Mouse (Mus musculus) Muller cell, postnatal 12 days (primary cell): ENCODE data around the gene Banf2.

Experiments
- DNase-seq: peaks from one replicate; pipeline ENCODE4 v3.0.0-alpha.2; 2015; ENCODE audit errors: inconsistent ontology term

Gene Banf2

DNA sequence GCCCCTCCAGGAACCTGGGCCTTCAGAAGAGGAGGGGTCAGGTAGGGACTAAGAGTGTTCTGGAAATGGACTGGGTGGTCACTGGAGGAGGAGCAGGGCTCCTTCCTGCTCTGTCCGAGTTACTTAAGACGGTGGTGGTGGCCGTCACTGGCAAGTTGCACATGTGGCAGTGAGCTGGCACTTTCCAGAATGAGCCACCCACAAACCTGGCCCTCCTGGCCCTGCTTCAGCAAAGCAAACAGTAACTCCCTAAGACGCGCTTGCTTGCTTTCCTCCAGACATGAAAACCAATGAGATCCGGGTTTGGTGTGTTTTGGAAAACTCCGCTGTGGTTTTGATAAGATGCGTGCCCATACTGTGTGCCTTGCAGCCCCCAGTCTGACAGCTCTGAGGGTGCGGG, 7.5 kb upstream of the Banf2 start:
- no peak for DNase-seq

DNA sequence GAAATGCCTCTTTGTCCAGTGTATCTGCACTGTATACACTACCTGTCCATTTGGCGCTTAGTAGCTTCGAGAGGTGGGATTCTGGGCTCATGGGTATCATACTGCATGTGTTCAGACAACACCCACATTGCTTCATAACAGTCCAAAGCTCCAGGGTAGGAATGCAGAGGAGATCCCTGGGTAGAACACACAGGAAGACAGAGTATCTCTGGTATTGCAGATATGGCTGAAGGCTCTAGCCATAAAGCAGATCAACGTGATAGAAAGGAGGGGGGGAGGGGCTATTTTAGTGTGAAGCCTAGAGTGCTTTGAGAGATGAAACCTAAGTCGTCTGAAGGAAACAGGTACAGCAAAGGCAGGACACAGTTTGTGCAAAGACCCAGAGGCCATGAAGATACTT, 6.4 kb upstream of the Banf2 start:
- DNase-seq, result no peak

DNA sequence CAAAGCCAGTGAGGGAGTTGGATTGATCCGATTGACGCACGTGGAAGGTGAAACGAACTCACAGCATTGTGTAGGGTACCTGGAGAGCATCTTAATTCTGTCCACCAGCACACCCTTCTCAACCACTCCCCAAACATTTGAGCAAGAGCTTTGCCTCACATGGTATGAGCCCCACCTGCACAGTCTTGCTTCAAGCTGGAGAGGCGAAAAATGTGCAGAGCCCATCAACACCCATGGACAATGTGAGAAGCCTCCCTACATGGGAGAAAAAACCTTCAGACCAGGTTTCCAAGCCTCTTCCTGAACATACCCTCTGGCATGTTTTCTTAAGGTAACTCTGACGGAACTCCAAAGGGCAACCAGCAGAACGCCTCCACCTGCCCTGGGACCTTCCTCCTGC, 2.1 kb upstream of the Banf2 start:
- DNase-seq, result no peak

DNA sequence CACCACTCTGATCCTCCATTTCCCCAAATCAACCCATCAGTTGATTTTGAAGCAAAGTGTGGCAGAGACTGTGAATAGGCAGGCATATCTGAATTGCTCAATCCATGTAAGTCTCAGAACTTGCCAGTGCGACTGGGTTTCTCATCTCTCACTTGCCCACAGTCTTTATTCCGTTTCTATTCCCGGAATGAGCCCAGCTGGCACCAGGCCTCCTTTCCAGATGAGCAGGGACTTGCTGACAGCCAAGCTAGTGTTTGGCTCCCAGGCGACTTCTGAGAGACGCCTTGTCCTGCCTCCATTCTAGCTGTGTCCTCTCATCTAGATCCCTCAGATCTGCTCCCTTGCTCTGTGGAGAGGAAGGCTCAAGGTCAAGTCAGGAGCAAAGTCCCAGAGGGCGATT, 11.9 kb downstream of the Banf2 start:
- DNase-seq, result no peak

DNA sequence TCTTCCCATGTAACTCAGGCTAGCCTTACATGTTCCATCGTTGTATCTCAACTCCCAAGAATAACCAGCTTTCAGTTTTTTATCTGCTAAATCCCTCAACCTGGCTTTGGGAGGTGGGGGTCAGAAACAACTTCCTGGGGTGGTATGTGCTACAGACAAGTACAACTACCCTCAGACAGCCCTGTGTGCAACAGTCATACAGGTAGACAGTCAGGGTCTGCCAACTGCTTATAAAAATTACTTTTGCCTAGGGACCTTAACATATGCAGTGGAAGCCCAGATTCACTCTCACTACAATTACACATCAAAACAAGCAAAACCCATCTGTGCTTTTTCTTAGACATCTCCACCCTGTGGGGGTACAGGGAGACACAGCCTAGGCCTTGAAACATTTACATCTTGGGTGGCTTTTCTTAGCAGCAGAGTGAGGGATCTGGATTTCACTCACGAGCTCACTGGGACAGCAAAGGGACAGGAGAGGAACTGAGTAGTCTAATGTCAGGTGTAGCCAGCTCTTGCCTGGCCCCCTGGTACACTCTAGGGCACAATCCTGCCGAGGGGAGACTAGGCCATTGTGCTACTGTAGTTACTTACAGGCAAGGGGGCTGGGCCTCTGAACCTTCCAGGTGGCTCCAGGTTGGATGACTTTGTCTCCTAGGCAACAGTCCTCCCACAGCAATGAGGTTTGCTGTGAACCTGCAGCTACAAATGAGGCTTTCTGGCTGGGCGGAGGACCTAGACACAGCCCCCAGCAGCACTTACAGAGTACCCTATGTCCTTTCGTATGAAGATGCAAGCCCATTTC, 13.1 kb downstream of the Banf2 start:
- no peak for DNase-seq

DNA sequence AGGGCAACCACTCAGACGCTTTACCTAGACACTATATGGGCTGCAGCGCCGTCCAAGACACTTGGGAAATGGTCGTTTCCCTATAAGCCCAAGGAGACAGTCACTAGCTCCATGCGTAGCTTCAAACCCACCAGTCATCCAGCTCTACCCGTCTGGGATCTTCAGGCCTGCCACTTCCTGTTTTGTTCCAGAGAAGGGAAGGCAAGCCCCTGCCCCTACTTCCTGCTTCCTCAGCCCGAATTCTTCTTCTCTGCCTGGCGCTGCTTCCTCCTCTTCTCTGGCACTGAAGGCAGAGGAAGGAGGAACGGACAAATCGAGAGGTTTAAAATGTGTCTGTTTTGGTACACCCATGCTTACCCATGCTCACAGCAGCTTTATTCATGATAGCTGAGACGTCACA, 14.1 kb downstream of the Banf2 start:
- no peak for DNase-seq

DNA sequence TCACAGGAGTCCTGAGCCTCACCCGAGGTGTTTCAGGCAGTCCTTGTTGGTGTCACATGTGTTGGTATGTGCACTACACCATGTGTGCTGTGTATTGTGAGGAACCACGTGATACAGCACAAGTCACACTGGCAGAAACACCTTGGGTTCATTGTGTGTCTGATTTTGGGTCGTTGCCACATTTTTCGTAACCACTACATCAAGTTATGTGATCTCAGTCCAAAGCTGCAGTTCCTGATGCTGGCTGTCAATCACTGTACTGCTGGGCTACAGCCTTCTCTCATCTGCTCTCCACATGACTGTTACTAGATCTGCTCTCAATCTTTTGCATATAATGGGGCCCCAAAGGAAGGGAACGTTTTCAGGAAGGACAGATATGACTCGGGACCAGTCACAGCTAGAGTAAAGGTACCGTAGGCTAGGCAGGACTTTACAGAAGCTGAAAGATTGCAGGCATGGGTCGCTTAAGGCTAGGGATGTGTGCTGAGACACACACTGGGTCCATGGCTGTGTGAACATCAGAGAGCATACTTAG, 17.4 kb downstream of the Banf2 start:
- no peak for DNase-seq

DNA sequence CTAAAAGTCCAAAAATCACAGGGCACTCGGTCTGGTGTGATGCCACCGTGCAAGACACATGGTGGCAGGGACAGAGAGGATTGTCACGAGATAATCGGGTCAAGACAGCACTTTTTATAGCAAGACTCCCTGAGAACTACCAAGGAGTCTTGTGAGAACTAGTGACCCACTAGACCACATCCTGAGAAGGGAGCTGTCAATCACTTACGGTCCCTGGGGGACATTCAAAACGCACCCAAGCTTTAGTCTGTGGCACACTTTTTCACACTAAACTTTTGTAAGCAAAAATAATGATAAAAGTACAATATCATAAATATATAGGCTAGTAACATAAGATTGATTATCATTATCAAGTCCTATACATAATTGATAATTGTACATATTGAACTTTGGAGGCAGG, 18.0 kb downstream of the Banf2 start:
- DNase-seq, result no peak

DNA sequence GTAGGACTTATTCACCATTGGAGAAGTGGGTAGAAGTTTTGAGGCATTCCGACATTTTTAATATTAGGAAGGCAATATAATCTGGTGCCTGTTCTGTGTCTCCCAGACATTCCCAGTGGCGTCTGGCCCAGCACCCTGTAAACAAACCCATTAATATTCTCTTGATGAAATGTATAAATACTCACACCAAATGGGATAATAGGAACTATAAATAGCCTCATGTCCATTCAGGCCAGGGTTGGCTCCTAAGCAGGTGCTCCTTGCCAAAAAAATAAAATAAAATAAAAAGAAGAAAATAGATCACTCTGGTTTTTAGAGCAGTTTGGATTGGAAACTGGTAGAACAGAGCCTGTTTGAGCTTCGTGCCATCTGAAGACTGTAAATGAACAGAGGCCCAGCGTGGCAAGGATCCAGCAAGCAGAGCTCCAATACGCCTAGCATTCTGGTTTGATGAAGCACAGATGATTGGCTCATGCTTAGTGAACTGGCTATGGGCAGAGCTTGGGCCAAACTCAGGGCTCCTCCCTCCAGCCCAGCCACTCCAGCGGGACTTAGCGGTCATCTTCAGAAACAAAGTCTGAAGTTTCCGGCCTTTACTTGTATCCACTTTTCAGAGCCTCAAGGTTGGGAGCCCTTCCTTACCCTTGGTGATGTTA, 19.7 kb downstream of the Banf2 start:
- DNase-seq, result peak; percentile 75

DNA sequence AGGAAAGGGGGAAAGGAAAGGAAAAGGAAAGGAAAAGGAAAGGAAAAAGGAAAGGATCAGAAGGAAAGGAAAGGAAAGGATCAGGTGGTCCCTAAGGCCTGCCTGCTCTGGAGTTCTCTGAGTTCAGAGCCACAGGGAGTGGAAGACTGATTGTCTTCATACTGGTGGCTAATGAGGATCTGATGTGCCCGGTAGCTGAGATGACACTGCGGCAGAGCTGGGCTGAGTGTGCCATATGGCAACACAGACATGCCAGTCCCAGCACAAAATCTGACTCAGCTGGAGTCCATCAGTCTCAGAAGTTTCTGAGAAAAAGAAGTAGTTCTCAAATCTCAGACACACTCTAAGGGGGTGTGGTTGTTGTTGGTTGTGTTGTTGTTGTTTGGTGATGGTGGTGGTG, 24.9 kb downstream of the Banf2 start:
- DNase-seq, result no peak

DNA sequence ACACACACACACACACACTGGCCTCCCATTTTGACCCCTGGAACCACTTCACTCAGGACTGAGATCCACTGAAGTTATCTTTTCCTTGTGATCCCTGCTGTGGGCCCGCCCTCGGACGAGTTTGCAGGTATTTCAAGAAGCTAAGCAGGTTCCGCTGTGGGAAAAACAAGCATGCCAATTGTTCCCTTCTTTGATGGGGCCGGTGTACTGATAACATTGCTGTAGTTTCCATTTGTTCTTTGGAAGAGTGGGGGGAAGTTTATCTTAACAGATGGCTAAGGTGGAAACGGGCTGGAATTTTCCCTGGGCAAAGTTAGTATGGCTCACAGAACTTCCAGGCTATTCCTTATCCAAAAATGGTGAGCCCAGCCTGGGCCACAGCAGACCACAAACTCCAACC, 28.8 kb downstream of the Banf2 start:
- DNase-seq, result no peak

DNA sequence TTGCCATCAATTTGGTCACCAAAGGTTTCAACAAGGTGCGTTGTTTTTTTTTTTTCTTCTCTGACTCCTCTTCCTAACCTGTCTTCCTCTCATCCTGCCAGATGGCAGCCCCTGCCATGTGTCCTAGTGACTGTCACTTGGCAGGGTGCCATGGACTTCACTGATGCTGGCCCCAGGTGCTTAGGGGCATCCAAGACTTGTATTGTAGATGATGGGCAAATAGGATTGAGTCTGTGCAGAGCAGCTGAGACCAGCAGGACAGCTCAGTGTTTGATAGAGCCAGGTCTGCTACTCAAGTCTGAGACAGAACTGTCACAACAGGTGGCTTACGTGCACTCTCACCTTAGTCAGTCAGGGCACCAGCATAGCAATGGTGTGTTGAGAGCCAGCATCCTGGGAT, 32.6 kb downstream of the Banf2 start:
- no peak for DNase-seq

DNA sequence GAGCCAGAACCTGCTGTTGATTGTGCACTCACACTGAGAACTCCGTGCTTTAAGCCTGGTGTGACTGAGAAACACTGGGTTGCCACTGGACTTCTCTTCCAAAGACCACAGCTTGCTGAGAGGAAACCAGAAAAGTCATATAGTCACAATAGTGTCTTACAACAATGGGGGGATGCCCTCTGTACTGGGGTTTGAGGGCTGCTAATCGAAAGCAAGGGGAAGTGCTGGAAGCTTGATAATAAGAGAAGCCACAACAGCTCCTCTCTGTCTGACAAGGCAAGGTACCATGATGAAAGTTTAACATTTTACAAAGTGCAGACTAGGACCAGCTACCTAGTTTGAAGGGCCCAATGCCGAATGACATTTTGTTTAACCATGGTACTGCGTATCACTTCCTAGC, 36.8 kb downstream of the Banf2 start:
- no peak for DNase-seq

DNA sequence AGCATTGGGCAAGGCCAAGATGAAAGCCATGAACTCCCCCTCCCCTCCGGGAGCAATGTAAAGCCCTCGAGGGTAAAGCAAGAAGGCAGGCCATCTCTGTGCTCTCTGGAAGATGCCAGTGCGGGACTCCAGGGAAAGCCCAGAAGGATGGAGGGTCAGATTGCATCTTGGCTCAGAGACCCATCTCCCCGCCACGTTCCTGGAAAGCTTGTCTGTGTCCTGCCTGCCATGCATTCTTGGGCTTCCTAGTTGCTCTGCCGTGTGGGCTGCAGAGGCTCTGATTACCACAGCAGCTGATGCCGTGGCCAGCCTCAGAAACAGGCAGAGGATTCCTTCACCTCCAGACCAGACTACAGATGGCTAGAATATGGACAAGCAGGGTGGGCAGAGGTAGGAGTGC, 37.6 kb downstream of the Banf2 start:
- DNase-seq, result peak; percentile 76

DNA sequence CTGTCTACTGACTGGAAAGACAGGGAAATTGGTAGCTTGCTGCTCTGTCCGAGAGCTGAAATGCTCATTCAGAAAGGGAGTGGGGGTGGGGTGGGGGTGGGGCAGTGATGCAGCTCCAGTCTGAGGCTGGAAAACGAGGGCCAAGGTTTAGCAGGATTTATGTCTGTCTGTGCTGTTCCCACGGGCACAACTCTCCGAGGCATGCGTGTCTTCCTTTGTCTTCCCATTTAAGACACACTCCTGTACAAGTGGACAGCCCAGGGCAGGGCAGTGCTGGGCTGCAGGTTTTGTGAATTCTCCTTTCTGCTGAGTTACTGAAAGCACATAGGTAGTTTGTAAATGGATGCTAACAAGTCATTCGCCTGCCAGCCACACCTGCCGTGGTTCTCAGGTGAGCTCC, 39.8 kb downstream of the Banf2 start:
- no peak for DNase-seq

DNA sequence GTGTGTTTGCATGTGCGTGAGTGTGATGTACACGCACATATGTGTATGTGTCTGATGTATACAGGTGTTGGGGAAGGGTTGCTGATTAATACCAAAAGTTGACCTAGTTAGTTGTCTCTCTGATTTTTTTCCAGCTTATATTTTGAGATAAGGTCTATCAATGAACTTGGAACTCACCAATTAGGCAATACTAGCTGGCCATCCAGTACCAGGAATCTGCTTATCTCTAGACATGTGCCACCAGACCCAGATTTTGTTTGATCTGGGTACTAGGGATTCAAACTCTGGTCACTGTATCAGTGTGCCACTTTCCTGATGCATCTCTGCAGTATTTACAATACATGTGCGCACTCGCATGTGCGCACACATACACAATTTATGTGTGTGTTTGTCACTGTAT, 41.2 kb downstream of the Banf2 start:
- DNase-seq, result no peak

DNA sequence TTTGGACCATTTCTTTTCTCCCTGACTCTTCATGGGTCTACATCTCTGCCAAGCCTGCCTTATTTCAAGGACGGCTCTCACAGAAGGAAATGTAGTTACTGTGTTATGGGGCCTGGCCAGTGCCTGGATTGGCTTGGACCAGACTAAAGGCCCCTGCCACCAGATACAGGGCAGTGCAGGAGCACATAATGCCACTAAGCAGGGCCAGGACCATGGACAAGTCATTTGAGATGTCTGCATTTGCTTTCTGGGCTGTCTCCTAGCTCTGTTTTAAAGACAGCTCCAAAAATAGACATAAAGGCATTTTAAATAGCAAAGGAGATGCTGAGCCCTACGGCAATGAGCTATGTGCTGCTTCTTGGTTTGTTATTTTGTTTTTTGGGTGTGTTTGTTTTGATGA, 43.8 kb downstream of the Banf2 start:
- DNase-seq, result no peak

DNA sequence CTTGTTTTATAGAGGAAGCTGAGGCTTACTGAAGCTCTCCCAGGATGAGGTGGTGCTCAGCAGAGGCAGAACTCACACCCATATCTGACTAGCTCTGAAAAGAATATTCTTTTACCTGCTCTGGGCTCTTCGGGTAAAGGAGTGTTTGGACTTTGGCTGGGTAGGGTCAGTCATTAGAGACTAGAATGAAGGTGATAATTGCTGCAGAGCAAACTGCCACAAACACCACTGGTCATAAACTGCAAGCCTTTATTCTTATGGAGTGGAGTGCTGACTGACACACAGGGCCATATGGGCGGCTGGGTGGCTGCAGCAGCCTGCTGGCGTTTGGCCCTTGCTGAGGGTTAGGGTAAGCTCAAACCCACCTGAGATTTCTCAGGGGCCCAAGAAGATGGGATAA, 46.0 kb downstream of the Banf2 start:
- no peak for DNase-seq

DNA sequence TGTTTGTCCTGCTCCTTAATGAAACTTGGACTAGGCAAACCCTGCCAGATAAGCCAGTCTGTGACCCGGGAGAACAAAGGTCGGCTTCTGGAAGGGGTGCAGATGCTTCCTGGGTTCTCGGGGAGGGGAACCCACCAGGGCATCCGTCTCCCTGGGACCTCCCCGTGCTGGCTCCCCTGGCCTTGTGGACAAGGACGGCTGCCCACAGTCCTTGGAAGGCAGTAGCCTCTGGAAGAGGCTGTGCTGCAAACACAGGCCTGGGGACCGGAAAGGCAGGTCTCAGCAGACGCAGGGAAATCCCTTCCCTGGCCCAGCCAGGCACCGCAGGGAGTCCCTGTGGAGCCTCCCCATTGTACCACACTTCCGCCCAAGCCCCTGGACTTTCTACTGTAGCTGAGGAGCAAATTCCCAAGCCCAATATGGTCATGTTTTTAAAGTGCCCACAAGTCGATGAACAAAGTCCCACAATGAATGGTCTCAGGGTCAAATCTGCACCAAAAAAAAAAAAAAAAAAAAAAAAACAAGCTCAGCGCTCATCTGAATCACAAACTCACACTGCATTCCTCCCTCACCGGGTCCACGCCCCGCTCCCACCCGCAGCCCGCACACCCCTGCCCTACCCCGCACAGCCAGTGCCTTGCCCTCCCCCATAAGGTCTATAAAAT, 53.5 kb downstream of the Banf2 start:
- peak; percentile 17 for DNase-seq

DNA sequence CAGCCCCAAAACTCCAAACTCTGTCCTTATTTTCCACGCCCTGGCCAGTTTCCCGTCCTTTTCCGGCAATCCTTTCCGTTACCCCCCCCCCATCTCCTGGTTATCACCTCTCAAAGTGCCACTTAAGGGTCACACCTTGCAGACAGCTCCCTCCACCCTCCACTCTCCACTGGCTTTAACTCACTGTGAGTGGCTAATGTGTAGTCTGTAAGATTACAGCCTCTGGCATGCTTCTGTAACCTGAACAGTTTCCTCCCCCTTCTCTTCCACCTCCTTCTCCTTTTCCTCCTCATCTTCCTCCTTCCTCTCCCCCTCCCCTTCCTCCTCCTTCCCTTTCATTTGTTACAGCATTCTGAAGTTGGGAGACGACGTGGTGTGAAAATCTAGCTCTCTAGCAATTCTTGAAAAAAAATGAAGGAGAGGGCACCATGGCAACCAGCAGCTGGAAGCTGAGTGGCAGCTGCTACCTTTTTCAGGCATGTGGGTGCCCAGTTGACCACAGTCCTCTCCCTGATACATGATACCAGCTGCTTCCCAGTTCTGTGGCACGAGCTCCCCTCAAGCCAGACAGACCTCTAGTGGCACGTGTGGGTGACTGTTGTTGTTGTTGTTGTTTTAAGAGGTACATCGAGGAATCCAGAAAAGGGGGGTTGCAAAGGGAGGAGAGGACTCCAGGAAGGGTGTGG, 55.2 kb downstream of the Banf2 start:
- DNase-seq, result no peak

DNA sequence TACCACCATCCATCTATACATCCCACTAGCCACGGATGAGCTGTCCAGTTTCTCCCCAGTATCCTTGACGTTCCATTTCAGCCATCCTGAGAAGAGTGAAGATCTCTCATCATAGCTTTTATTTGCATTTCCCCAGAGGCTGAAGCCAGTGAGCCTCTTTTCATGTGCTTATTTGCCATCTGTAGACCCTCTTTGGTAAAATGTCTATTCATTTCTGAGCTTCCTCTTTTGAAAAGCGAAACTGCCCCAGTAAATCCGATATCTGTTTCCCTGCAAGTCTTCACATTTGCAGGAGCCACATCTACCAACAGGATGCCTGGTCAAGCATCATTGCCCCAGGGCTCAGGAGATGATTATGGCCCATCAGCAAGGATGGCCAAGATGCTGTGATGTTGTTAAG, 59.9 kb downstream of the Banf2 start:
- DNase-seq, result no peak

DNA sequence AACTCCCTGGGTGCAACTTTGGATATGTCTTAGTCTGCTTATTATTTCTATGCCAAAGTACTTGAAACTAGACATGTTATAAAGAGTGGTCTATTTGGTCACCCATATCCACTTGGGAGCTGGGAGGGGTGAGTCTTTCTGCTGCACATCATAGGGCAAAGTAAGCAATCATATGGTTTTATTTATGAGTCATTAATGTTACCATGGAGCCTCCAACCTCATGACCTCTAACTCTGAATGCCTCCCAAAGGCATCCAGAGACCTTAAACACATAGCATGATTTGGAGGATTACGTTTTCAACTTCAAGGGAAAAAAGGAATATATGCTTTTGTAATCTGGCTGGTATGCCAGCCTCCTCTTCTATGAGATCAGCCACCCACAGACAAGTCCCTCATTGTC, 61.9 kb downstream of the Banf2 start:
- no peak for DNase-seq
